Mouse (Mus musculus): ENCODE measurements around the gene Mtfr1l. TPM values are rescaled to one million over a fixed set of nuclear protein-coding genes. Genes with fewer than 3 reads are reported as not detected.

The Mtfr1l gene
- polyA plus RNA-seq, 1 experiment from 2014 or later: 56.9 TPM

GRCm38 (mm10) chr4:134526220-134526619 is 9.0 kb downstream of the Mtfr1l start:
- 45% methylated on average over 5 of the region's 5 CpGs for WGBS (ENCODE audit: insufficient replicate concordance)
- no peak overlapping the region for H3K4me2 ChIP-seq (ENCODE audit: low read depth, low read length)
- DNase-seq (no peak), ATAC-seq (no peak)
- no peaks in the 10 kb centered on the region for H3K27me3 ChIP-seq (ENCODE audit: insufficient read depth, low read length)
- H3K9ac ChIP-seq (replicated peaks): no peak overlapping the region
- no peaks in the 10 kb centered on the region for H3K9me3 ChIP-seq (ENCODE audit: low read length)
- TF ChIP-seq EP300 (IDR thresholded peaks at IDR 0.05; ENCODE audit: low read depth) (no peak), CTCF (IDR thresholded peaks at IDR 0.05; ENCODE audit: low read depth) (no peak)
- H3K4me1 ChIP-seq (ENCODE audit: insufficient read depth): no peaks in the 10 kb centered on the region
- H3K27ac ChIP-seq (ENCODE audit: low read depth): 0 out of 2 replicates have a peak overlapping the region, but pooled peaks have one; percentile 16
- H3K4me3 ChIP-seq (ENCODE audit: low read depth, low read length): no peak overlapping the region
- H3K36me3 ChIP-seq (replicated peaks; ENCODE audit: insufficient read depth, low read length): peaks cover 74% of the 10 kb centered on the region

GRCm38 (mm10) chr4:134525806-134526205 is 9.4 kb downstream of the Mtfr1l start:
- WGBS (ENCODE audit: insufficient replicate concordance): 65% methylated on average over 5 of the region's 5 CpGs
- H3K36me3 ChIP-seq (replicated peaks; ENCODE audit: insufficient read depth, low read length): peaks cover 71% of the 10 kb centered on the region

GRCm38 (mm10) chr4:134523447-134523846 is 11.7 kb downstream of the Mtfr1l start:
- H3K27me3 ChIP-seq (ENCODE audit: insufficient read depth, low read length): no peaks in the 10 kb centered on the region
- H3K9ac ChIP-seq (replicated peaks): no peak overlapping the region
- 83% methylated on average over 4 of the region's 4 CpGs for WGBS (ENCODE audit: insufficient replicate concordance)
- H3K36me3 ChIP-seq (replicated peaks; ENCODE audit: insufficient read depth, low read length): peaks cover 54% of the 10 kb centered on the region
- no peak overlapping the region for H3K27ac ChIP-seq (ENCODE audit: low read depth)
- H3K9me3 ChIP-seq (ENCODE audit: low read length): no peaks in the 10 kb centered on the region
- no peak for ATAC-seq
- DNase-seq: no peak
- H3K4me2 ChIP-seq (ENCODE audit: low read depth, low read length): no peak overlapping the region
- no peak overlapping the region for H3K4me3 ChIP-seq (ENCODE audit: low read depth, low read length)
- TF ChIP-seq EP300 (IDR thresholded peaks at IDR 0.05; ENCODE audit: low read depth): no peak
- TF ChIP-seq CTCF (IDR thresholded peaks at IDR 0.05; ENCODE audit: low read depth): no peak
- H3K4me1 ChIP-seq (ENCODE audit: insufficient read depth): no peaks in the 10 kb centered on the region

More at GRCm38 (mm10) chr4:134525806-134526205, 9.4 kb downstream of the Mtfr1l start:
- Histone ChIP-seq H3K9me3 (ENCODE audit: low read length) (no peaks in the 10 kb centered on the region), H3K27me3 (ENCODE audit: insufficient read depth, low read length) (no peaks in the 10 kb centered on the region), H3K4me2 (ENCODE audit: low read depth, low read length) (no peak overlapping the region), H3K27ac (ENCODE audit: low read depth) (0 out of 2 replicates have a peak overlapping the region, but pooled peaks have one; percentile 16), H3K4me3 (ENCODE audit: low read depth, low read length) (no peak overlapping the region), H3K9ac (replicated peaks) (no peak overlapping the region), H3K4me1 (ENCODE audit: insufficient read depth) (no peaks in the 10 kb centered on the region)
- DNase-seq (no peak), ATAC-seq (no peak)
- no peak for TF ChIP-seq EP300 (IDR thresholded peaks at IDR 0.05; ENCODE audit: low read depth)
- TF ChIP-seq CTCF (IDR thresholded peaks at IDR 0.05; ENCODE audit: low read depth): no peak

DNA sequence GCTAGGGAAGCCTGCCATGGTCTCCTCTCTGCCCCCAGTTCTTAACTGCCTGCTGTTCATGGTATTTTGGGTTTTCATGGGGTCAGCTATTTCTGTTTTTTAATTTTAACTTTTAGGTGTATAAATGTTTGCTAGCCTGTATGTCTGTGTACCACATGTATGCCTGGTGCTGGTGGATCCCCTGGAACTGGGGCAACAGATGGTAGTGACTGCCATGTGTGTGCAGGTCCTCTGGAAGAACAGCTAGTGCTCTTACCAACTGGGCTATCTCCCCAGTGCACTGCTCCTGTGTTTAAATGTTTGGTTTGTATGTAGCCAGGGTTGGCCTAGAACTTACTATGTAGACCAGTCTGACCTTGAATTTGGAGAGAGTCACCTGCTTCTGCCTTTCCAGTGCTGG is 15.9 kb downstream of the Mtfr1l start:
- TF ChIP-seq CTCF (IDR thresholded peaks at IDR 0.05; ENCODE audit: low read depth) (no peak), EP300 (IDR thresholded peaks at IDR 0.05; ENCODE audit: low read depth) (no peak)
- Histone ChIP-seq H3K4me2 (ENCODE audit: low read depth, low read length) (no peak overlapping the region), H3K9ac (replicated peaks) (no peak overlapping the region), H3K4me1 (ENCODE audit: insufficient read depth) (peaks cover 4% of the 10 kb centered on the region; the same call in 1 of the 2 replicates), H3K27me3 (ENCODE audit: insufficient read depth, low read length) (no peaks in the 10 kb centered on the region), H3K9me3 (ENCODE audit: low read length) (no peaks in the 10 kb centered on the region), H3K27ac (ENCODE audit: low read depth) (no peak overlapping the region), H3K4me3 (ENCODE audit: low read depth, low read length) (no peak overlapping the region), H3K36me3 (replicated peaks; ENCODE audit: insufficient read depth, low read length) (peaks cover 23% of the 10 kb centered on the region)
- DNase-seq (no peak), ATAC-seq (no peak)

DNA sequence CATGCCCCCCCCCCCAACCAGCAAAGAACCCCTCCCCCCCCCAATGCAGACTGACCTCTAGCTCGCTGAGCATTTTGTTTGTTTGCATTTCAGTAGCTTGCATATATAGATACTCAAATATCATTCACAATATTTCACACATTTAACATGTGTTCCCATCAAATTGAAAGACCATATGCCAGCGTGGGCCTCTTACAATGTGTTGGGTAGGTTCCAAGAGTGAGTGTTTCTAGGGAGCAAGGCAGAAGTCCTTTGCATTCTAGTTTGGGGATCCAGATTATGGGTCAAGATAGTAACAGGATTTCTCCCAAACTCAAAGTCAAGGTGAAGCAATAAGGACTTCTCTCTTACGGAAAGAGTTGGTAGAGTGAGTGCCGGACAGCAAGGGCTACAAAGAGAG is 16.6 kb downstream of the Mtfr1l start:
- H3K4me3 ChIP-seq (ENCODE audit: low read depth, low read length): no peak overlapping the region
- DNase-seq (no peak), ATAC-seq (no peak)
- no peak for TF ChIP-seq EP300 (IDR thresholded peaks at IDR 0.05; ENCODE audit: low read depth)
- TF ChIP-seq CTCF (IDR thresholded peaks at IDR 0.05; ENCODE audit: low read depth): no peak
- no peak overlapping the region for H3K27ac ChIP-seq (ENCODE audit: low read depth)
- H3K4me1 ChIP-seq (ENCODE audit: insufficient read depth): peaks cover 8% of the 10 kb centered on the region; the same call in 1 of the 2 replicates
- 87% methylated on average over 4 of the region's 4 CpGs for WGBS (ENCODE audit: insufficient replicate concordance)
- H3K36me3 ChIP-seq (replicated peaks; ENCODE audit: insufficient read depth, low read length): peaks cover 21% of the 10 kb centered on the region
- H3K9ac ChIP-seq (replicated peaks): no peak overlapping the region
- no peak overlapping the region for H3K4me2 ChIP-seq (ENCODE audit: low read depth, low read length)
- no peaks in the 10 kb centered on the region for H3K9me3 ChIP-seq (ENCODE audit: low read length)
- no peaks in the 10 kb centered on the region for H3K27me3 ChIP-seq (ENCODE audit: insufficient read depth, low read length)

DNA sequence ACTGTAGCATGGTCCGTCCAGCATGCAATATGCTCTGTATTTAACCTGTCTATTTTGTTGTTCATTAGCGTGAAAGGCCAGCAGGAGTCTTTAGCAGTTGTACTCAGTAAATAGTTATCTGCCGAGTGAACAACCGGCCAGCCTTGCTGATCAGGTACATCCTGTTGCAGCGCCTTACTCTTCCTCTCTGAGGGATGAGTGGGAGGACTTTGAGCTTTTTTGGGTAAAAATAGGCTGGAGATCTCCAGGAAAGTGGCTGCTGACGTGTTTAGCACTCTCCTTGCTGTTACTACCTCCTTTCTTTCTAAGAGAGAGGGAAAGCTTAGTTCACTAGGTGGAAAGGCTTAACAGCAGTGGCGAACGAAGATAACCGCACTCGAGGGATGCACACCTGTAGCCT is 17.5 kb downstream of the Mtfr1l start:
- TF ChIP-seq EP300 (IDR thresholded peaks at IDR 0.05; ENCODE audit: low read depth) (no peak), CTCF (IDR thresholded peaks at IDR 0.05; ENCODE audit: low read depth) (no peak)
- Histone ChIP-seq H3K27me3 (ENCODE audit: insufficient read depth, low read length) (no peaks in the 10 kb centered on the region), H3K4me3 (ENCODE audit: low read depth, low read length) (no peak overlapping the region), H3K4me1 (ENCODE audit: insufficient read depth) (peaks cover 13% of the 10 kb centered on the region), H3K36me3 (replicated peaks; ENCODE audit: insufficient read depth, low read length) (peaks cover 16% of the 10 kb centered on the region), H3K4me2 (ENCODE audit: low read depth, low read length) (no peak overlapping the region), H3K9me3 (ENCODE audit: low read length) (no peaks in the 10 kb centered on the region), H3K27ac (ENCODE audit: low read depth) (no peak overlapping the region), H3K9ac (replicated peaks) (no peak overlapping the region)
- no peak for DNase-seq
- 66% methylated on average over 10 of the region's 10 CpGs for WGBS (ENCODE audit: insufficient replicate concordance)
- ATAC-seq: no peak

GRCm38 (mm10) chr4:134516981-134517380 is 18.2 kb downstream of the Mtfr1l start:
- no peak for DNase-seq
- Histone ChIP-seq H3K4me2 (ENCODE audit: low read depth, low read length) (no peak overlapping the region), H3K9ac (replicated peaks) (no peak overlapping the region), H3K9me3 (ENCODE audit: low read length) (no peaks in the 10 kb centered on the region), H3K4me1 (ENCODE audit: insufficient read depth) (peaks cover 18% of the 10 kb centered on the region), H3K36me3 (replicated peaks; ENCODE audit: insufficient read depth, low read length) (peaks cover 13% of the 10 kb centered on the region), H3K27me3 (ENCODE audit: insufficient read depth, low read length) (no peaks in the 10 kb centered on the region), H3K4me3 (ENCODE audit: low read depth, low read length) (no peak overlapping the region), H3K27ac (ENCODE audit: low read depth) (no peak overlapping the region)
- 61% methylated on average over 8 of the region's 8 CpGs for WGBS (ENCODE audit: insufficient replicate concordance)
- no peak for TF ChIP-seq EP300 (IDR thresholded peaks at IDR 0.05; ENCODE audit: low read depth)
- TF ChIP-seq CTCF (IDR thresholded peaks at IDR 0.05; ENCODE audit: low read depth): no peak
- ATAC-seq: no peak

Data from liver, postnatal 0 days (tissue).